Mouse (Mus musculus) olfactory bulb, adult 2 months (tissue): ENCODE data around the gene Ceacam19. TPM values are rescaled to one million over a fixed set of nuclear protein-coding genes. Genes with fewer than 3 reads are reported as not detected.

Source experiments
- H3K27ac ChIP-seq: fragments of 200-500 bp; 2 replicates; pipeline ENCODE4 v1.5.1; 2012; ENCODE audit warnings: low read depth, low read length; ENCODE audit not compliant: insufficient read depth
- H3K4me1 ChIP-seq: fragments of 200-500 bp; 2 replicates; pipeline ENCODE4 v1.6.1; 2012; ENCODE audit warnings: low read length; ENCODE audit not compliant: control insufficient read depth, insufficient read depth
- H3K4me3 ChIP-seq: fragments of 200-500 bp; 2 replicates; pipeline ENCODE4 v1.5.1; 2012; ENCODE audit warnings: mild to moderate bottlenecking, low read depth, low read length, moderate library complexity; ENCODE audit not compliant: insufficient read depth
- CTCF ChIP-seq: fragments of 200-500 bp; IDR thresholded peaks from 2 replicates; pipeline ENCODE4 v1.5.1; 2012; ENCODE audit warnings: low read depth, mild to moderate bottlenecking, low read length, moderate library complexity; ENCODE audit not compliant: insufficient read depth
- POLR2A ChIP-seq: fragments of 200-500 bp; IDR thresholded peaks from 2 replicates; pipeline ENCODE4 v1.6.1; 2012; ENCODE audit warnings: mild to moderate bottlenecking, low read depth, low read length, moderate library complexity; ENCODE audit not compliant: insufficient read depth
- WGBS: fragments of 180-500 bp; shearing (Covaris S2); methylation state at CpG from one replicate; pipeline ENCODE4 v1.1.7; 2018; 5-methylcytosine and 5-hydroxymethylcytosine counted together
- polyA plus RNA-seq: library from polyadenylated mRNA; stranded (reverse); fragments of >200 nt; gene quantifications from 2 replicates; pipeline ENCODE4 v1.2.4, GENCODE M21; 2012; ENCODE audit warnings: low replicate concordance; ENCODE audit not compliant: missing spikeins, insufficient read depth, insufficient read length

The Ceacam19 gene
- polyA plus RNA-seq, 1 experiment, result not detected

- no peak overlapping the region for H3K27ac ChIP-seq
- no peak overlapping the region for H3K4me3 ChIP-seq
- WGBS, result 69% methylated on average over 15 of the region's 15 CpGs
- TF ChIP-seq CTCF (no peak), POLR2A (no peak)
- H3K4me1 ChIP-seq, result peaks cover 2% of the 10 kb centered on the region
Measured at GRCm38 (mm10) chr7:19844521-19845171, 43.1 kb downstream of the Ceacam19 start.

- TF ChIP-seq CTCF (peak; percentile 71), POLR2A (no peak)
- Histone ChIP-seq H3K4me1 (peaks cover 2% of the 10 kb centered on the region), H3K27ac (no peak overlapping the region), H3K4me3 (no peak overlapping the region)
- 5% methylated on average over 11 of the region's 11 CpGs for WGBS
Measured at GRCm38 (mm10) chr7:19843561-19843960, 44.2 kb downstream of the Ceacam19 start.

GRCm38 (mm10) chr7:19842885-19843504 is 44.8 kb downstream of the Ceacam19 start:
- TF ChIP-seq CTCF (no peak), POLR2A (no peak)
- WGBS, result 39% methylated on average over 19 of the region's 19 CpGs
- Histone ChIP-seq H3K4me1 (peaks cover 2% of the 10 kb centered on the region), H3K4me3 (no peak overlapping the region), H3K27ac (no peak overlapping the region)

DNA sequence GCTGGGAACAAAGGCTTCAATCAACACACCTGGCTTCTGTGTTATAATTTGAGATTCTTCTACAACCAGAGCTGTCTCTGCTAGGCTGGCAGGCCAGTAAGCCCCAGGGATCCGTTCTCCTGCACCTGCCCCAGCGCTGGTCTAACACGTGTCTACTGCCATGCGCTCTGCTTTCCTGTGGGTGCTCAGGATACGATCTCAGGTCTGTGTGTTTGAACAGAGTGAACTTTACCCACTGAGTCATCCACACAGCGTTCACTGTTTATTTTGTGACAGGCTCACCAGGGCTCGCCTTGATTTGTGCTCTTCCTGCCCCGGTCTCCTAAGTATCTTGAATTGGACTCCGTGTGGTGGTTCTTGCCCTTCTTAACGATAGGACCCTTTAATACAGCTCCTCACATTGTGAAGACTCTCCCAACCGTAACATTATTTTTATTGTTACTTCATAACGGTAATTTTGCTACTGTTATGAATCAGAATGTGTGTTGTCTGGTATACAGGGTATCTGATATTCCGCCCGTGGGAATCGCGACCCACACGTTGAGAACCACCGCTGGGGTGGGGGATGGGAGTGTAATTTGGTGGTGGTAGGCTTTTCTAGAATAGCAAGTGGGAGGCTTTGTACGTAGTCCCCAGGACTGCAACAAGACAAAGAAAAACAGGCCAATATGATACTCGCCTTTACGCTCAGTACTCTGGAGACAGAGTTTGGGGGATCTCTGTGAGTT is 45.9 kb downstream of the Ceacam19 start:
- WGBS, result 81% methylated on average over 21 of the region's 21 CpGs
- H3K4me1 ChIP-seq, result peaks cover 2% of the 10 kb centered on the region; the same call in 1 of the 2 replicates
- no peak overlapping the region for H3K27ac ChIP-seq
- no peak overlapping the region for H3K4me3 ChIP-seq
- TF ChIP-seq POLR2A (no peak), CTCF (no peak)

DNA sequence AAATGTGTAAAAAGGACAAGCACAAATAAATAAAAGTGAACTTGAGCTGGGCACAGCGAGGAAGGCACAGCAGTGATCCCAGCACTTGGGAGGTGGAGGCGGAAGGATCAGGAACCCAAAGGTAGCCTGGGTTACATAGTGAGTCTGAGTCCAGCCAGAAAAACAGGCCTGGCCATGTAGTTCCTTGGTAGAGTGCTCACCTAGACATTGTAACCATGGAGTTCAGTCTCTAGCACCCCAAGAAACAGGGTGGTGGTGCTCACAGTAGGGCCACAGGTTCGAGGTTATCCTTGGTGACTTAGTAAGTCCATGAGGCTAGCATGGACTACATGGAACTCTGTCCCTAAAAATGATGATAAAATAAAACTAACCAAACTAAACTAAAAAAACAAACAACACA is 46.8 kb downstream of the Ceacam19 start:
- TF ChIP-seq POLR2A (no peak), CTCF (no peak)
- H3K4me3 ChIP-seq, result no peak overlapping the region
- WGBS, result 89% methylated on average over 3 of the region's 3 CpGs
- H3K27ac ChIP-seq, result no peak overlapping the region
- peaks cover 2% of the 10 kb centered on the region; the same call in 1 of the 2 replicates for H3K4me1 ChIP-seq

- Histone ChIP-seq H3K4me1 (peaks cover 2% of the 10 kb centered on the region; the same call in 1 of the 2 replicates), H3K27ac (no peak overlapping the region), H3K4me3 (no peak overlapping the region)
- TF ChIP-seq CTCF, result no peak
- TF ChIP-seq POLR2A, result no peak
- 94% methylated on average over 4 of the region's 4 CpGs for WGBS
Measured at GRCm38 (mm10) chr7:19840371-19840770, 47.4 kb downstream of the Ceacam19 start.

- Histone ChIP-seq H3K4me3 (no peak overlapping the region), H3K27ac (no peak overlapping the region), H3K4me1 (no peaks in the 10 kb centered on the region)
- no peak for TF ChIP-seq CTCF
- no peak for TF ChIP-seq POLR2A
- 70% methylated on average over 3 of the region's 3 CpGs for WGBS
Measured at GRCm38 (mm10) chr7:19836843-19837242, 50.9 kb downstream of the Ceacam19 start.

DNA sequence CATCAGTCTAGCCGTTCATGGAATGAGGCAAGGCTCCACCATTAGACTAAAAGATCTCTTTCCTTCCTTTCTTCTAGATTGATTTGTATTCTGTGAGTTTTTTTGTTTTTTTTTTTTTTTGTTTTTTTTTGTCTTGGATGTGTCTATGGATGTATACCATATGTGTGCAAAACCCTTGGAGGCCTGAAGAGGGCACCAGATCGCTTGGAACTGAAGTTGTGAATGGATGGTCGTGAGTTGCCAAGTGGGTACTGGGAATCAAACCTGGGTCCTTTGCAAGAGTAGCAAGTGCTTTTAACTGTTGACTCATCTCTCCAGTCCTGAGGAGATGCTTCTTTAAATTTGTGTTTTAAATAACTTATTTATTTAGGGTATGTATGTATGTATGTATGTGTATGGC is 53.7 kb downstream of the Ceacam19 start:
- Histone ChIP-seq H3K27ac (no peak overlapping the region), H3K4me3 (no peak overlapping the region), H3K4me1 (peaks cover 3% of the 10 kb centered on the region; the same call in 1 of the 2 replicates)
- 64% methylated on average over 3 of the region's 3 CpGs for WGBS
- no peak for TF ChIP-seq POLR2A
- no peak for TF ChIP-seq CTCF

- TF ChIP-seq CTCF, result no peak
- Histone ChIP-seq H3K27ac (no peak overlapping the region), H3K4me1 (peaks cover 3% of the 10 kb centered on the region; the same call in 1 of the 2 replicates), H3K4me3 (no peak overlapping the region)
- WGBS, result 65% methylated on average over 9 of the region's 9 CpGs
Measured at GRCm38 (mm10) chr7:19831837-19832236, 55.9 kb downstream of the Ceacam19 start.
